Mouse (Mus musculus): Measurements from ENCODE around the gene Grm1.

Grm1 gene

DNA sequence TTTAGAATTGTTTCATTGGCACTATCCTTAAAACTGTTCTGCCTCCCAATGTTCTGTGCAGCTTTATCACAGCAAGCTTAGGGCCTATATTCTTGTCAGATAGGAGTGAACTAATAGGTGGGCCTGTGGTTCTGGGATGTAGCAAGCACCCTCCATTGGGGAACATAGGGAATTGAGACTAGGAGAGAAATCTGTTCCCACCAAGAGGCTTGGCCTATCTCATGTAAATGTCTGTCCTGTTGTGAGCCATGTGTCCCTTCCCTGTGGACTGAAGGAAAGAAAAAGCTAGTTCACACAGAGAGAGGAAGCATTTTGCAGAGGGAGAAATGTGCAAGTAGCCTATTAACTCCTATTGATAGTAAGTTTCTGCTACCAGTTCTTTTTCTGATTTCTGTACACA, 246.8 kb downstream of the Grm1 start:
- no peak for DNase-seq (ENCODE audit: low read depth in 2 of 2, low spot score in 2 of 2)

DNA sequence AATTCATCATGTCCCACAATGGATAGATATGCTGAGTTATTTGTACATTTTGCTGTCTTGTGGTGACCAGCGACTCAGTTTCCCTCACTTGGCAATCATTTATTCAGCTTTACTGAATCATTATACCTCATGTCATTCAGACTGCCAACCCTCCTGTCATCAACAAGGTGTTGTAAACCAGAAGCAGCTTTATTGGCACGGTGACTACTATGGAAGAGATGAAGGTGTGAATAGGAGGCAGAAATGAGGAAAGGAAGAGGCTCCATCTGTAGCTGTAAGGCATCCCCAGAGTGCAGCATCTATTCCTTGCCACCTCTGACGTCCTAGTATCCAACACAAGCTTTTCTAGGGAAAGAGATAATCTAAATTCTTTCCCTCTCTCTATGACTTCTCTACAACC, 247.3 kb downstream of the Grm1 start:
- DNase-seq (ENCODE audit: low read depth in 2 of 2, low spot score in 2 of 2), result no peak

DNA sequence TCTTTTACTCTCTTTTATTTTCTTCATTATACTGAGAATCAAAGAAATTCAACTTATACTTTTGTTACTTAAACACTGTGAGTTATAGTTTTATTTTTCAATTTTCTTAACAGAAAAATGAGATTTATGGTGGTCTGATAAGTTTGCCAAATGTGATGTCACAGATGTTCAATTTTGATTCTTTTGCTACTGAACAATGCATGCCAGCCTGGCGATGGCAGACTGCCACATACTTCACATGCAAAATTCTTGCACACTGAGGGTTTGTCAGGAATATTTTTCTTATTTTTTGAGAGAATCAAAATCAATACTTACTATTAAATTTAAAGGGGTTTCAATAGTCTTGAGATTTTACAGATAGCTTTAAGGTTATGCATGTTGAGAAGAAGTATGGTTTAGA, 251.0 kb downstream of the Grm1 start:
- no peak for DNase-seq (ENCODE audit: low read depth in 2 of 2, low spot score in 2 of 2)

DNA sequence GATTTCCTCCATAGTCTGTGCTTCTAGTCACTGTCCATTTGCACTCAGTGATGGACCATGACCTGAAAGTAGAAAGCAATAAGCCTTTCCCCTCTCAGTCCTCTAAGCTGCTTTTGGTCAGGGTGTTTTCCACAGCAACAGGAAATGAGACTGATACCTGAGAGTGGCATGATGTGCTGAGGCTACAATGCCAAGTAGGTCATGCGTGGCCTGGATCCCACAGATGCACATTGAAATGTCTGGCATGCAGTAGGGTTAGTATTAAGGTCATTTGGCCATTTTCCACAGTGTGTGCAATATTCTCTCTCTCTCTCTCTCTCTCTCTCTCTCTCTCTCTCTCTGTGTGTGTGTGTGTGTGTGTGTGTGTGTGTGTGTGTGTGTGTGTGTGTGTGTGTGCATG, 254.8 kb downstream of the Grm1 start:
- DNase-seq (ENCODE audit: low read depth in 2 of 2, low spot score in 2 of 2), result no peak

DNA sequence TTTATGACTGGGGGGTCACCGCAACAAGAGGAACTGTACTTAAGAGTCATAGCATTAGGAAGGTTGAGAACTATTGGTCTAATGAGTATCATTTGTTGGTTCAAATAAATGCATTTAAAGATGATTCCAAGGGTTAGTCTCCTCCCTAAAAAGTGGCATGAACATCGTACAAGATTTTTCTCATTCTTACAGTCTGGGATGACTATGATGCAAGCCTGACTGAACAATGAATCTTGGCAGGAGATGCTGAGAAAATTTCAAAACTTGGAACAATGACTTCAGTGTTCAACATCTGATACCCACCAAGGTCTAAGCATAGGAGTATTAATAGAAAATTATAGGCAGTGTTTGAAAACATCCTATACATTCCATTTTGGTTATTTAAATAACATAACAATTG, 264.1 kb downstream of the Grm1 start:
- no peak for DNase-seq (ENCODE audit: low read depth in 2 of 2, low spot score in 2 of 2)

DNA sequence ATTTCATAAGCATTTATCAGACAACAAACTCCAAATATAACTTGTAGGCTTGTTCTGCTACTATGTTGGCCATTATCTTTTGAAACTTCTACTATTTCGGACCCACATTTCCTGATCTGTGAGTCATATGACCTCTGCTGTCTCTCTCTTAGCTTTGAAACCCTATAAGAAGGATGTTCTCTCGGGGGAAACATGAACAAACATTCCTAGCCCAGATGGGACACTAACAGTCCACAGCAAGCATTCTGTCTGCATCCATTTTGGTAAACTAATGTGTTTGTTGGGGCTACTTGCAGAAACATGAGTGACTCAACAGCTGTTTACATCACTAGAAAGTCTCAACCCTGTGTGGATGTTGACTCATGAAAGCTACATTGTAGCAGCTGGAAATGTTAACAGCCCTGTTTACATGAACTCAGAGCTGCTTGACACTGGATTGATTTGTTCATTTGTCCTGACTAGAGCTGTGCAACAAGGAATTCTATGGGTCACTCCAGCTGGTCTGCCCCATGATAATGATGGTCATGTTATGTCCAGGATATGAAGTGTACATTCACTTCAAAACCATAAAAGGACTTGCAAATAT, 267.4 kb downstream of the Grm1 start:
- no peak for DNase-seq (ENCODE audit: low read depth in 2 of 2, low spot score in 2 of 2)

DNA sequence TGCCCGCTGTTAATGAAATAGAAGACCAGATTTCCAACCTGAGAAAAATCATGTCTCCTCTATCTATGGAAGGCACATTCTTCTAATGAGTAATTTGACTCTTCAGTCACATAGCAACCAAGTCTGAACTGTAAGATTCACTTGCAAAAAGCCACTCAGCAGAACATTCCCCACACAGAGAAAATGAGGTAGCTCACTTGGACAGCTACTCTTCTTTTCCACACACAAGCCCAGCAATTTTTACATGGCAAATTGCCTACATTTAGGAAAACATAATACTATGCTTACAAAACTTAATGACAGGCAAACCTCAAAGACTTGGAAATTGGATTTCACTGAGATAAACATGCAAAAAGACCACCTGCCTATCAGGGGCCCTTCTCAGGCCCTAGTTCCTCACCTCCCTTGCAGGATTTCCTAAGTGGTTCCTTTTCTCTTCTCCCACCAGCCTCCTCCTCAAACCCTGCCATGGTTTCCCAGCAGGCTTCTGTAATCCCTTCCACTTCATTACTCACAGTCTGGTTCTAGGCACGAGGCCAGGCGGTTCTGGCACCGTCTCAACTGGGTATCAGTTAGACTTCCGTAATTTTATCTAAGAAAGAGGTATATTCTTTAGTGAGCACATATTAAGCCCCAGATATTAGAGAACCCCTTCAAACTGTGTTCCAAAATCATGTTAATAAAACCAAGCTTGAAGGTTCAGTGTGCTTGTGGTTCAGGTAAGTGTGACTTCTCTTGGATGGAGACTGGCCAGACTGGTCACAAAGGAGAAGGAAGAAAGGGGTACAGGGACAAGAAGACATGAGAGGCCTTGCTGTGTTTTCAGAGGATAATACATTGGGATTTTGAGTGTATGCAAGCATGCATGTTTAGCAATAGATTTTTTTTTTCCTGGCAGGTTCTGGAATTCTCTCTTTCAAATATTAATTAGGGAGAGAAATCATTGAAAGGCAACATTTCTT, 269.1 kb downstream of the Grm1 start:
- DNase-seq (ENCODE audit: low read depth in 2 of 2, low spot score in 2 of 2), result no peak

DNA sequence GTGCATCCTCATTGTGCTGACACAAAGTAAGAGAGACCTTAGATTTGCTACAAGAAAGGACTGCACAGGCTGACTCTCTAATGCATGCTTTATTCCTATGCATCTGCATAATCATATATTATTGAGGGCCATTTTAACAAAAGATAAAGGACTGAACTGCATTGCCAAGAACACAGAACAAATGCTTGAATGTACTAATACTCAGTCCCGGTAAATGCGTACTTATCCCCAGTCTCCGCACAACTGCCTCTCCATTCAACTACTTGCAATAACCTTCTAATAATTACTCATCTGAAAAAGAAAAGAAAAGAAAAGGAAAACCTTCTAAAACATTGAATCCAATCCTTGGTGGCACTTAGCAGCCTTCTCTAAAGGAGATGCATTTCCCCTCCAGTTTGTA, 272.4 kb downstream of the Grm1 start:
- DNase-seq (ENCODE audit: low read depth in 2 of 2, low spot score in 2 of 2), result no peak

DNA sequence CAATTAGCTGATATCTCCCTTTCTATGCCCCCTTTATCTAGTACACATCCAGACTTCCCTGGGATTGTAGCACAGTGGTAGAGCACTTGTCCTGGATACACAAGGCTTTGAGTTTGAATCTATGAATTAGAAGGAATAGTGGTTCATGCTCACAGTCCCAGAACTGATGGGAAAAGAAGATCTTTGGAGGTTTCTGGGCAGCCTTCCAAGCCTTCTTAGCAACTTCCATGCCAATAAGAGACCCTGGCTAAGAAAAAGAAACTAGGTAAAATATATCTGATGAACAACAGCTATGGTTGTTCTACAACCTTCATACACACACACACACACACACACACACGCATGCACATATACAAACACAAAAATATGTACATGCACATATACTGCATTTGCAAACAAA, 286.8 kb downstream of the Grm1 start:
- no peak for DNase-seq (ENCODE audit: low read depth in 2 of 2, low spot score in 2 of 2)

DNA sequence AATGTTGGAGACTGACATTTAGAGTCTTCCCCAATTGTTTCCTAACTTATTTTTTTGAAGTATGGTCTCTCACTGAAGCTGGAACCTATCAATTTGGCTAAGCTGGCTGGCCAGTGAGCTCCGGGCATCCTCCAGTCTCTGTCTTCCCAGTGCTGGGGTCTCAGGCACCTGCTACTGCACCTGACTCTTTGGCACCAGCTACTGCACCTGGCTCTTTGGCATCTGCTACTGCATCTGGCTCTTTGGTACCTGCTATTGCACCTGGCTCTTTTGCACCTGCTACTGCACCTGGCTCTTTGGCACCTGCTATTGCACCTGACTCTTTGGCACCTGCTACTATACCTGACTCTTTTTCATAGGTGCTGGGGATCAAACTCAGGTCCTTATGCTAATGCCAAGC, 291.7 kb downstream of the Grm1 start:
- DNase-seq (ENCODE audit: low read depth in 2 of 2, low spot score in 2 of 2), result no peak

DNA sequence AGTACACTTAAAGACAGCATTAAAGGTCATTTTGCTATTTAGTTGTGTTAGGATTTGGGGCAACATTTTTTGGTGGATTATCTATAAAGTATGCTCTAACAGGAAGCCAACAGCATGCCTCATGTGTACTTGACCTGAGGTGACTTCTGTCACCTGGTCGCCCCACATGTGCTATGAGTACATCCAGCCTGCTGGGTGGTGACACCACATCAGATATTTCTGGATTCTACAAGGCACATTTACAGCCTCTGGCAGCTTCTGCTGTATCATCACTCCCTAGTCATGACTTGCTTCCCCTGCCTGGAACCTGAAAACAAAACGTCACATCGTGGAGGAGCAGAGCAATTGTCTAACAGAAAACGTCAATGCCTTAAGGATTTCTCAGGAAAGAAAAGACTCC, 292.2 kb downstream of the Grm1 start:
- DNase-seq (ENCODE audit: low read depth in 2 of 2, low spot score in 2 of 2), result no peak

DNA sequence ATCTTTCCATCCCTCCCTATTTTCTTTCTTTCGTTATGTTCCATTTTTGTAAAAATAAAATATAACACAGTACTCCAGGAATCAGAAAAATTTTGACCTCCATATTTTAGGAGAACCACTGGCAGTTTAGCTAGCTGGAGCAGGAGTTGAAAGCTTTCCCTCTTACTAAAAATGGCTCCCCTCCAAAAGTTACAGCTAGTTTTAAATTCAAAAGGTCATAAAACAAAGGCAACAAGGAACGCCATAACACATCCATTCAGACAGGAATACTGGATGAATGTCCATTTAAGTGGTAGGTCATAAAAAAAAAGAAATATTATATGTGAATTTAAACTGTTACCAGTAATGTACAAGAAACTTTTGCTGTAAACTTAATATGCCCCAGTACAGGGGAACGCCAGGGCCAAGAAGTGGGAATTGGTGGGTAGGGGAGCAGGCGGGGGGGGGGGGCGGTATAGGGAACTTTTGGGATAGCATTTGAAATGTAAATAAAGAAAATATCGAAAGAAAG, 294.2 kb downstream of the Grm1 start:
- DNase-seq (ENCODE audit: low read depth in 2 of 2, low spot score in 2 of 2), result no peak

DNA sequence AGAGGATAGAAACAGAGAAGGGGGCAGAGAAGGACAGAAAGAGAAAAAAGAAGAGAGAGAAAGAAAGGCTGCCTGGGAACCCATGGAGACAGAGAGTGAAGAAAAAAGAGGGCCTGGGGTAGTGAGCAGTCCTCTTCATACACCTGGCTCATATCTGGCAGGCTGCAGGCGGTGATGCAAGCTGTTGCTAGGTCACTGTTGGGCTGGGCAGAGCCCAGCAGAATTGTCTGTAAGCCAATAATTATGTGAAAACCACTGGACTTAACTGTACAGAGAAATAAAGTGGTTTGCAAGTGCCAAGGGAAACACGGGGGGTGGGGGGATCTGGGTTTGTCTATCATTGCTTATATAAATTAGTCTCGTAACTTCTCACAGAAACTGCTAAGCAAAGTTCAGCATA, 297.0 kb downstream of the Grm1 start:
- no peak for DNase-seq (ENCODE audit: low read depth in 2 of 2, low spot score in 2 of 2)

DNA sequence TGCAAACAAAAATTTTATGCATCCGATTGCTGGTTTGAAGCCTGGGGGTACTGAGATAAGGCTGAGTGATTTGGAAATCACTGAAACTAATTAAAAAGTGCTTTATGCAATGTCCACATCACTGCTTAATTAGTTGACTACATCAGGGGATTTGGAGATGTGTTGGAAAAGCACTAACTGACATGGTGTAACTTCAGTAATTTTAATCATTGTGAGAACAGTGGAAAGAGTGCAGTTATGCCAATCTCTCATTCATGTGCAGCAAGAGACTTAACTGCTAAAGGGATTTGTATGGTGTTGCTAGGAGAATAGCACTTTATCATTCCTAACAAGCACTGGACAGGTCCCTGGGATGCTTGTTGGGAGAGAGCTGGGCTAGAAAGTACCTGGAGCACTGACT, 307.3 kb downstream of the Grm1 start:
- DNase-seq (ENCODE audit: low read depth in 2 of 2, low spot score in 2 of 2), result no peak

DNA sequence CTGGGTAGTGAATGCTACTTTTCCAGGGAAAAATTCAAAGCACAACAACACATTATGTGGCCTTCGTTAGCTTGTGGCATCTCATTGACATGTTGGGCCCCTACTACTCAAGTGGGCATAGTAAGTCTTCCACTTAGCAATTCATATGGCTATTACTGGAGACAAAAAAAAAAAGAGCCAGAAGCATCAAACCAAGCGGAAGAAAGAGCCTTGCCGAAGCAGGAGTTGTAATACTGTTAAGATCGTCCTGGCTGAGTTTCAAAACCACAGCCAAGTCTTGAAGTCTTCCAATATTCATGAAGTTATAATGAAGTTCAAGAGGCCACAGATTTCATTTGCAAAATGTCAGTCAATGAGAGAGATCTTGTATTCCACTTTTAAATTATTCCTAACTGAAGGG, 319.1 kb downstream of the Grm1 start:
- DNase-seq (ENCODE audit: low read depth in 2 of 2, low spot score in 2 of 2), result no peak

DNA sequence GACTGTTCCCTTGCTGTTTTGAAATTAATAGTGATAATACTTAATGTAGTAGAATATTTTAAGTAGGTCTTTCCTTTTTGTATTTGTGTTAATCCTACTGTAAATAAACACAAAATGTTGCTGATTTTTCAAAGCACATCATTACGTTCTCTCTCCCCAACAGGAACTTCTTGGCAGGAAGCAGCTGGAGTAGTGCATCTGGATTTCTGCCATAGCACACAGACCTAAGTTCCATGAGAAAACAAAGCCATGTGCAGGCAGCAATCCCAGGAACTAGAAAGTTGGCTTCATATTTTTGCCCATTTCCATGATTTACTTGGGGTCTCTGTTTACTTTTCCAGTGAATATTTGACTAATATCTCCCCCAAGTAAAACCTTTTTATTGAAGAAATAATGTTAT, 320.9 kb downstream of the Grm1 start:
- no peak for DNase-seq (ENCODE audit: low read depth in 2 of 2, low spot score in 2 of 2)

DNA sequence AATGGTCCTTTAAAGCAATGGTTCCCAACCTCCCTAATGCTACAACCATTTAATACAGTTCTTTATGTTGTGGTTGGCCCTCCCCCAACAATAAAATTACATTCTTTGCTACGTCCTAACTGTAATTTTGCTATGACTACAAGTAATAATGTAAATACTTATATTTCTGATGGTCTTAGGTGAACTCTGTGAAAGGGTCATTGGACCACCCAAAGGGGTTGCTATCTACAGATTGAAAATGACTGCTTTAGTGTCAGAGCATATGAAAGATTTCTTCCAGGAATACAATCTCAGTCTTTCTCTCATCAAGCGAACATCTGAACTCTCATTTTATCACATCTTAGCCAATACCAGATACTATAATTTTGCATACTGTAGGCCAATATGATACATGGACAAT, 321.4 kb downstream of the Grm1 start:
- no peak for DNase-seq (ENCODE audit: low read depth in 2 of 2, low spot score in 2 of 2)

DNA sequence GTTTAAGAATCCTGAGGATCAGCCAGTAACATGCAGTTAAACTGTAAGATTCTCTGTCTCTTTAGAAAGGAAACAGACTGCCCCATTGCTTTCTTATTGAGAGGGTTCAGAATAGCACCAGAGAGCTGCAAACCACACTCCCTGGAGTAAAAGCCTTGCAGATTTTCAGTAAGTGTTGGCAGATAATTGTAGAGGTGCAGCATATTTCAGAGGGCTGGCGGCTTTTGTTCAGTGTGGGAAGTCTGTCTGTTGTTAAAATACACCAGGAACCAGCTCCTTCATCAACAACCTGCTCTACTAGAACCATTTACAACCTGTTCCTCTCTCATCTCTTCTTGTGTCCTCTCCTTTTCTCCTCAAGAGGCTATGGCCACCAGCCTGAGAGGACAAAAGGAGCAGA, 331.1 kb downstream of the Grm1 start:
- DNase-seq (ENCODE audit: low read depth in 2 of 2, low spot score in 2 of 2), result no peak

DNA sequence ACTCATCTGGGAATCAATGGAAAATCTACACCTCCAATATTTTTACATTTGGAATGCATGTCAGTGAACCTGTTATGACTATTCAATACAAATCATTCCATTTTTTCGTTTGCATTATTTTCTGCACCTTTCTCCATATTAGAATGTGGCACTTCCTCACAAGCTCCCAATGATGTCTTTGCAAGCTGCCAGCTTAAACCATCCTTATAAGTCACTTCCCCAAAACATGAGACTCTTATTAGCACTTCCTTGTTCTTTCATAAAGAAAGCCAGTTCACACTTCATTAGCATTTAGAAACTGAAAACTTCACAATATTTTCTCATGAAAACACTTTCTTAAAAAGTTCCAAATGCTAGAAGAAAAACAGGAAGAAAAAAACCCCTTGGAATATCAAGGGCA, 338.1 kb downstream of the Grm1 start:
- DNase-seq (ENCODE audit: low read depth in 2 of 2, low spot score in 2 of 2), result no peak

DNA sequence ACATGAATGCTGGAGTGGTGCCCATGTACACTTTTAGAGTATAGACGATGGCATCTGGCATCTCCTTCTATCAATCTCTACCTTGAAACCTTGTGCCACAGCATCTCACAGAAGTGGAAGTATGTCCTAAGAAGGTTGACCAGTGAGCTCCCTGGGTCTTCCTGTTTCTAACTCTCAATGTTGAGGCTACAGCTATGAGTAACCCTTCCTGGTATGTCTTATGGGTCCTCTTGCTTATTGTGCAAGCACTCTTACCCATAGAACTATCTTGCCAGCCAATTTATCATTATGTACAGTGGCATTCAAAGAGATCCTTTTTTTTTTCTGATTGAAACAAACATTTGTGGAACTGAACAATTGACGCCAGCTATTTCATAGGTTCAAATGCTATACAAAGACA, 340.0 kb downstream of the Grm1 start:
- DNase-seq (ENCODE audit: low read depth in 2 of 2, low spot score in 2 of 2), result no peak

DNA sequence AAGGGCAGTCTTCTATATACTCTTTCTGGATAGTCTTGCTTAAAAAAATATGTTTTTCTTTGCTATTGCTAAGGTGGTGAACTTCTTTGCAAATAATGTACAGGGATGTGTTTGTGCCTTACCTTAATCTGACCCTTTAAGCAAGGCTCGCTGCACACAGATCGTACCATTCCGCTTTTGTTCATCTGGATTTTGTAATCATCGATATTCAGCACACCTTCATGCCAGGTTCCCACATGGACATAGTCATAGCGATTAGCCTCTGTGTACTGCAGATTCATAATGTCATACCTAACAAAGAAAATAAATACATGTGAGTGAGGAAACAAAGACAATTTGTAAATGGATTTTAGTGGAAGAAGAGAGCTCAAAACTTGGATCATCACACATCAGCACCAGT, 340.8 kb downstream of the Grm1 start:
- DNase-seq (ENCODE audit: low read depth in 2 of 2, low spot score in 2 of 2), result no peak

DNA sequence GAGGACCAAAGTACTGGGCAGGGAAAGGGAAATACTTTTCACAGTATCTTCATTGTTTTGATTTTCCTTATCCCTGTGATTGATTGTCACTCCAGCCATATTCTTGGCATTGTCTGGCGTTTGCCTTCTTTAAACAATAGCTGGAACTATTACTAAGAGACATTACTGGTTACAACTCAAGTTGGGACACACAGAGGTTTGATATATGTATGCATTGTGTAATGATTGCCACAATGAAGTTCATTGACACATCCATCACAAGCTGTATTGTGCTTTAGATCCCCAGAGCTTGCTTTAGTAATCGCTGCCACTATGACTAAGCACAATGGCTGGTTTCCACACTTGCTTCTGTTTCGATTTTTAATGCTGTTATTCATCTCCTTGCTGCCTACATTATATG, 341.4 kb downstream of the Grm1 start:
- DNase-seq (ENCODE audit: low read depth in 2 of 2, low spot score in 2 of 2), result no peak

Measured in CD8-positive naive resting alpha-beta T cell, adult 2 months (primary cell).